Mouse (Mus musculus) limb, embryonic 11.5 days (tissue): ENCODE data around the gene Plekhg1. TPM values are rescaled to one million over a fixed set of nuclear protein-coding genes. Genes with fewer than 3 reads are reported as not detected.

Experiments
- ATAC-seq: fragments of 200-750 bp; cut with Nextera tagmentation; 2 replicates; pipeline ENCODE4 v1.8.0; 2017; ENCODE audit warnings: low read depth; ENCODE audit not compliant: insufficient number of reproducible peaks, low FRiP score, low TSS enrichment
- DNase-seq: peaks from one replicate; pipeline ENCODE4 v3.0.0-alpha.2; 2015; ENCODE audit warnings: low spot score
- H3K27ac ChIP-seq: fragments of 300-500 bp; sonication (generic); replicated peaks from 2 replicates; pipeline ENCODE4 v1.5.1; 2014; ENCODE audit warnings: low read depth, mild to moderate bottlenecking, low read length
- H3K27me3 ChIP-seq: fragments of 300-500 bp; sonication (generic); 2 replicates; pipeline ENCODE4 v1.6.1; 2014; ENCODE audit warnings: mild to moderate bottlenecking, low read length, mixed read lengths; ENCODE audit not compliant: control insufficient read depth, insufficient read depth
- H3K36me3 ChIP-seq: fragments of 300-500 bp; sonication (generic); 2 replicates; pipeline ENCODE4 v1.6.1; 2014; ENCODE audit warnings: mild to moderate bottlenecking, low read length, moderate library complexity, mixed read lengths; ENCODE audit not compliant: control insufficient read depth, insufficient read depth
- H3K4me1 ChIP-seq: fragments of 300-500 bp; sonication (generic); 2 replicates; pipeline ENCODE4 v1.6.1; 2014; ENCODE audit warnings: low read length, mixed read lengths; ENCODE audit not compliant: control insufficient read depth, insufficient read depth
- H3K4me2 ChIP-seq: fragments of 300-500 bp; sonication (generic); 2 replicates; pipeline ENCODE4 v1.6.1; 2014; ENCODE audit warnings: low read depth, mild to moderate bottlenecking, moderate library complexity; ENCODE audit not compliant: severe bottlenecking
- H3K4me3 ChIP-seq: fragments of 300-500 bp; sonication (generic); 2 replicates; pipeline ENCODE4 v1.5.1; 2014; ENCODE audit warnings: low read depth, low read length
- H3K9ac ChIP-seq: fragments of 300-500 bp; sonication (generic); 2 replicates; pipeline ENCODE4 v1.6.1; 2014; ENCODE audit warnings: mild to moderate bottlenecking, low read length
- H3K9me3 ChIP-seq: fragments of 300-500 bp; sonication (generic); 2 replicates; pipeline ENCODE4 v1.6.1; 2016; ENCODE audit warnings: low read length; ENCODE audit not compliant: control insufficient read depth
- WGBS: fragments of 180-500 bp; shearing (Covaris S2); extraction: QIAGEN DNeasy Blood & Tissue Kit; methylation state at CpG from one replicate; pipeline ENCODE4 v1.1.7; 2014; 5-methylcytosine and 5-hydroxymethylcytosine counted together
- polyA plus RNA-seq: library from polyadenylated mRNA; unstranded; fragments of >200 nt; fragmentation: Nextera tagmentation; extraction: Ambion mirVana; gene quantifications from 2 replicates; pipeline ENCODE4 v1.2.1, GENCODE M21; 2014

The Plekhg1 gene
- polyA plus RNA-seq, 1 experiment from 2014 or later: 10.2 TPM

DNA sequence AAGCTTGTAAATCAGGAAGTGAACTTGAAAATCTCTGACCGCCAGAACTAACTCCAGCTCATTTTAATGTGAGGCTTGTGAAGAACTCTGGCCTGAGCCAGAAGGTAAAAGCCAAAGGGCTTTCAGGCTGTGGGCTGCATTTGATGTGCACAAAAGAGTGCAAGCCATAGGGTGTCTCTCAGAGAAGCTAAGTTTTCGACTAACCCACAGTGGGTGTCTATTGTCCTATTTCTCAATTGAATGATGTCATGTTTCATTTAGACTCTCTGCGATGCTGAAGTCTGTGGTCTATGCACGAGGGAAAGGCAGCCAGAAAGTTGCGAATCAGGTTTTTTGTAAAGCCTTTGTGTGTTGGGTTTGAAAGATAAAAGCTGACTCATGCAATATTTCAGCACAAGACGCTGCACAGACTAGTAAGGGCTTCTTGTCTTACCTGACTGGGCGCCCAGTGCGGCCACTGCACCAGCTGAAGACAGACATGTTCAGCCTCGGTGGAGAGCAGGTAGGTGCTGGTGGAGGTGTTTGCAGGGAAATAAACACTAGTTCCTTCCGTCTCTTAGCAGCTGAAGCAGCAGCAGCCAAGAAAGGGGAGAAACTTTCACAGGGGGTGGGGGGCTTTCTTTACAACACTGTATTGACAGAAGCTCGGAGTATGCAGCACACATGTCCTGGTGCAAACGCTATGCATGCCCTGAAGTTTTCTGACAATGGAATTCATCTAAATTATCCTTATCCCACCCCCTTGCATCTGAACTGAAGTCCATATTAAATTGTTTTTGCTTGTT, 123.4 kb downstream of the Plekhg1 start:
- H3K4me3 ChIP-seq: no peak overlapping the region
- H3K9me3 ChIP-seq: no peaks in the 10 kb centered on the region
- no peaks in the 10 kb centered on the region for H3K27me3 ChIP-seq
- H3K9ac ChIP-seq: no peak overlapping the region
- ATAC-seq (no peak), DNase-seq (peak; percentile 37)
- peak overlapping the region; percentile 16; the same call in 1 of the 2 replicates for H3K4me2 ChIP-seq
- no peak overlapping the region; the same call in 1 of the 2 replicates for H3K27ac ChIP-seq
- peaks cover 8% of the 10 kb centered on the region; the same call in 1 of the 2 replicates for H3K4me1 ChIP-seq
- WGBS: 35% methylated on average over 12 of the region's 12 CpGs
- H3K36me3 ChIP-seq: no peaks in the 10 kb centered on the region

DNA sequence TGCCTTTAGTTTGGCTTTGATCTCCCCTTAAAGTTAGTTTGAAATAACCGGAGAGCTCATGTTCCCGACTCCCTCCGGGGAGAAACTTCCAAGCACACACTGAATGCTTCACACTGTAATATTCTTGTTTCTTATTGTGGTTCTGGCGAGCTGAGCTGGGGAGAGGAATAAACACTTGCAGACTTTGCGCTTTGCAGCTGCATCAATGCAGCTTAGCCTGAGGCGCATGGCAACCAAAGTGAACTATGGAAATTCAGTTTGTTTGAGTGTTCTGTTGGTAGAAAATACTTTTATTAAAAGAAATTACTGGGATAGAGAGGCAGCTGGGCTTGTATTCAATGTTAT, 124.0 kb downstream of the Plekhg1 start:
- H3K9me3 ChIP-seq: no peaks in the 10 kb centered on the region
- WGBS: 43% methylated on average over 6 of the region's 6 CpGs
- H3K9ac ChIP-seq: no peak overlapping the region
- DNase-seq (no peak), ATAC-seq (no peak)
- no peak overlapping the region for H3K4me2 ChIP-seq
- H3K36me3 ChIP-seq: no peaks in the 10 kb centered on the region
- H3K4me3 ChIP-seq: no peak overlapping the region
- H3K27me3 ChIP-seq: no peaks in the 10 kb centered on the region
- H3K4me1 ChIP-seq: peaks cover 4% of the 10 kb centered on the region; the same call in 1 of the 2 replicates
- H3K27ac ChIP-seq: no peak overlapping the region

DNA sequence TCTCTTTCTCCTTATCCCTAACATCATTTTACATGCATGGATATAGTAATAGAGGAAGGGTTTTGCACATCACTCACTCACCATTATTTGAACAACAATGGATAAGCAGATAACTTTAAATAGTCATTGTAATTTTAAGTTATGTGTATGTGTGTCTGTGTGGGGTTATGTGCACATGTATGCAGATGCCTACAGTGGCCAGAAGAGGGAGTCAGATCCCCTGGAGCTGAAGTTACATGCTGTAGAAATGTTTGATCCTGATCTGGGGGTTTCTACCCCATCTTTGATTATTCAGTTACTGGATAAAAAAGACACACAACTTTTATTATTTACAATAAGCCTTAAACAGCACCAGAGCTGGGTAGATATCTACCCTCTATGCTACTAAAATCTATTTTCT, 127.1 kb downstream of the Plekhg1 start:
- H3K27me3 ChIP-seq: no peaks in the 10 kb centered on the region
- H3K4me1 ChIP-seq: peaks cover 4% of the 10 kb centered on the region; the same call in 1 of the 2 replicates
- no peak overlapping the region for H3K4me3 ChIP-seq
- no peak for ATAC-seq
- no peak for DNase-seq
- H3K9me3 ChIP-seq: no peaks in the 10 kb centered on the region
- no peaks in the 10 kb centered on the region for H3K36me3 ChIP-seq
- H3K9ac ChIP-seq: no peak overlapping the region
- H3K4me2 ChIP-seq: no peak overlapping the region
- no peak overlapping the region for H3K27ac ChIP-seq

DNA sequence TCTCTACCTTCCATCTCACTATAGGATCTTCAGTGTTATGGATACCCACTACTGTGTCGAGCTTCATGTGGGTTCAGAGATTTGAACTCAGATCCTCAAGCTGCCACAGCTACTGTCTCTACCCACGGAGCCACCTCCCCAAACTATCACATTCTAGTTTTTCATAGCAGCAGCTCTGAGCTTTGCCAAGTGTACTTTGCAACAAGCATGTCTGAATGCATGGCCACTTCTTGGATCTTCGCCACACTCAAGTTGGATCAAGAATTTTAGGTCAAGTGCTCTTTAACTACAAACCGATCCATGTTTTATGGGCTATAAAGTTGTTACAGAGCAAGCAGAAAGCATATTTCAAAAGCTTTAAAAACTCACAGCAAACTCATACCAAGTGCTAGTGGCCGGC, 130.7 kb downstream of the Plekhg1 start:
- H3K9ac ChIP-seq: no peak overlapping the region
- no peak overlapping the region for H3K4me2 ChIP-seq
- H3K27ac ChIP-seq: no peak overlapping the region
- ATAC-seq (no peak), DNase-seq (no peak)
- H3K9me3 ChIP-seq: no peaks in the 10 kb centered on the region
- H3K4me1 ChIP-seq: no peaks in the 10 kb centered on the region
- H3K36me3 ChIP-seq: no peaks in the 10 kb centered on the region
- WGBS: 71% methylated on average over 5 of the region's 5 CpGs
- H3K27me3 ChIP-seq: no peaks in the 10 kb centered on the region
- H3K4me3 ChIP-seq: no peak overlapping the region

DNA sequence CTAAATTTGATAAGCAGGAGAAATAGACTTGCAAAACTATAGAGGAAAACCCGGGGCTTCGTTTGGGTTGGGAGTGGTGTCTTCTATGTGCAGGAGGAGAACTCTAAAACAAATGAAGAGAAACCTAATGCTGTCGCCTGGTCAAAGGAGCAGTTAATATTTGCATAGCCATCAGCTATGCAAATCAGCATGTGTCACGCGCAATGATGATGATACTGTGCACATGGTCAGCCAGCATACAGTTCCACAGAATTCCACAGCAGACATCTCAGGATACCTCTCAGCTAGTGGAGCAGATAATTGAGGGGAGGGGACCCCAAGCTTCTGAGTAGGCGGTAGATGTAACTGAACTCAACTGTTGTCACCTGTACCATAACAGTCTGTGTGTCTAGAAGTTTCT, 133.3 kb downstream of the Plekhg1 start:
- no peak for DNase-seq
- Histone ChIP-seq H3K4me3 (no peak overlapping the region), H3K36me3 (no peaks in the 10 kb centered on the region), H3K27me3 (no peaks in the 10 kb centered on the region), H3K9ac (no peak overlapping the region), H3K27ac (no peak overlapping the region), H3K4me1 (no peaks in the 10 kb centered on the region), H3K4me2 (no peak overlapping the region), H3K9me3 (no peaks in the 10 kb centered on the region)
- WGBS: 97% methylated on average over 6 of the region's 6 CpGs
- ATAC-seq: no peak

DNA sequence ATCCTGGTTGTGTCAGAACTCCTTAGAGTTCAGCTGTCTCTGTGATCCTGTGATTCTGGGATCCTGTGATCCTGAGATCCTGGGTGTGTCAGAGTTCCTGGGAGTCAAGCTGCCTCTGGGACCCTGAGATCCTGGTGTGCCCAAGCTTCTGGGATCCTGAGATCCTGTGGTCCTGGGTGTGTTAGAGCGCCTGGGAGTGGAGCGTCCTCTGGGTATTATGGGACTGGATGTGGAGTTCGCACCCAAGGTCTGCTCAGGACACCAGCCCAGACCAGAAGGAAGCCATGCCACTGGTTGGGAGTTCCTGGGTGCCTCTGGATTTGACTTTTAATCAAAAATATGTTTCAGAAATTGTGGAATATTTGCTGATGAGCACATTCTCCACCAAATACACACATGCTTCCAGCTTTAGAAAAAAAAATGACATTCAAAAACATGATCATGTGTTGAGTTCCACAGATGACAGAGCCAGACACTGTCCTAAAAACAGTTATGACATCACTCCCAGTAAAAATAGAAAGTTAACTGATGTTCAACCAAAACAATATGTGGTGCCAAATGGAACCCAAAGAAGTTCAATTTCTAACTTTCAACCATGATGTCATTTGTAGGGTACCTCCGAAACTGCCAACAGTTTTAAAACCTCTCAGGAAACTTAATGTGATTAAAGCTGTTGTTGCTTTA, 137.8 kb downstream of the Plekhg1 start:
- ATAC-seq (no peak), DNase-seq (no peak)
- no peak overlapping the region for H3K9ac ChIP-seq
- H3K9me3 ChIP-seq: no peaks in the 10 kb centered on the region
- H3K27me3 ChIP-seq: no peaks in the 10 kb centered on the region
- H3K4me2 ChIP-seq: no peak overlapping the region
- WGBS: 91% methylated on average over 4 of the region's 4 CpGs
- no peaks in the 10 kb centered on the region for H3K36me3 ChIP-seq
- H3K4me1 ChIP-seq: no peaks in the 10 kb centered on the region
- H3K4me3 ChIP-seq: no peak overlapping the region
- no peak overlapping the region for H3K27ac ChIP-seq

DNA sequence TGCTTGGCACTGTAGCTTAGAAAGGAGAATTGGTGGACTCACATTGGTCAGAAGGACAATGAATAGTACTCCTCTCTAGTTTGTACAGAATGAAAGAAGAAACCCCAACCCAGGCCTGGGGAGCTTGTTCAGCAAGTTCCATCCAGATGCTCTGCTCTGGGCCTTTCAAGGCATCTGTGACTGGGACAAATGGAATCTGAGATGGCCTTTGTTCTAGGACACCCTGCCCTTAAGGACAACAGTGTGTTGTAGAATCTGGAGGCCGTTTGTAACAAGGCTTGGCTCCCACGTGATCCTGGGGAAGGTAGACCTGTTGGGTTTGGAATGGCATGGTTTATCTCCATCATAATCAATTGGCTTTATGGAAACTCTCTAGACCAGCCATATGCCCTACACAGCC, 141.0 kb downstream of the Plekhg1 start:
- no peak overlapping the region for H3K4me2 ChIP-seq
- no peaks in the 10 kb centered on the region for H3K27me3 ChIP-seq
- WGBS: 63% methylated on average over 2 of the region's 2 CpGs
- no peaks in the 10 kb centered on the region for H3K9me3 ChIP-seq
- H3K36me3 ChIP-seq: no peaks in the 10 kb centered on the region
- no peak overlapping the region for H3K4me3 ChIP-seq
- no peak for ATAC-seq
- H3K27ac ChIP-seq: no peak overlapping the region
- no peaks in the 10 kb centered on the region for H3K4me1 ChIP-seq
- no peak overlapping the region for H3K9ac ChIP-seq
- no peak for DNase-seq

DNA sequence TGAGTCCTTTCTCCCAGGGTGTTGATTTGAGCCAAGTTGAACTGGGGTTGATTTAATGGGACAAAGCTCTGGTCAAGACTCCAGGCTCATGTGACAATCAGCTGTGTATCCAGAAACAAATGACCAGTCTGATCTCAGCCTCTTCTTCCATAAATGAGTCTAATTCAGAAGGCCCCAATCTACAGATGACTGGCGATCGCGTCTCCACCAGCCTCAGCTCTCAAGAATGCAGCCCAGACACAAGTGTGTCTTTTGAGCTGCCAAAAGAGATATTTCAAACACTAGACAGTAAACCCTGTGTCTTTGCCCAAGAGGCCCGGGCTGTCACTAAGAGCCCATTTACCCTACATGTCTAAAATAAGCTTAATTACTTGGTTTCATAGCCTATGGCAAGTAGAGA, 148.3 kb downstream of the Plekhg1 start:
- 92% methylated on average over 4 of the region's 4 CpGs for WGBS
- Histone ChIP-seq H3K36me3 (no peaks in the 10 kb centered on the region), H3K4me3 (no peak overlapping the region), H3K4me2 (no peak overlapping the region), H3K4me1 (peaks cover 7% of the 10 kb centered on the region; the same call in 1 of the 2 replicates), H3K27me3 (no peaks in the 10 kb centered on the region), H3K9ac (no peak overlapping the region), H3K9me3 (no peaks in the 10 kb centered on the region), H3K27ac (no peak overlapping the region)
- ATAC-seq (no peak), DNase-seq (no peak)
